Mouse (Mus musculus) megakaryocyte, embryonic 14.5 days (primary cell): ENCODE measurements at regions not wholly inside any gene's neighbourhood (a gene's known extent, or its start where the extent isn't known, plus 50 kb on each side); places are given as distances from the start of the nearest gene placed in this dataset.

Experiments used
- H3K27me3 ChIP-seq: replicated peaks from 2 replicates; pipeline ENCODE3; 2012; ENCODE audit warnings: inconsistent platforms
- H3K36me3 ChIP-seq: replicated peaks from 2 replicates; pipeline ENCODE3; 2012; ENCODE audit warnings: low read length, inconsistent platforms, mixed read lengths
- H3K4me1 ChIP-seq: 2 replicates; pipeline ENCODE4 v1.6.1; 2012; ENCODE audit warnings: inconsistent platforms
- H3K4me3 ChIP-seq: replicated peaks from 2 replicates; pipeline ENCODE3; 2012; ENCODE audit warnings: moderate library complexity, mild to moderate bottlenecking, inconsistent platforms
- H3K9me3 ChIP-seq: 2 replicates; pipeline ENCODE4 v1.6.1; 2012; ENCODE audit warnings: inconsistent platforms
- FLI1 ChIP-seq: IDR thresholded peaks from 2 replicates; pipeline ENCODE4 v1.6.1; 2012; ENCODE audit warnings: low read length, inconsistent platforms, mixed read lengths
- GATA1 ChIP-seq: IDR thresholded peaks from 3 replicates; pipeline ENCODE4 v1.6.1; 2012; ENCODE audit warnings: mixed read lengths, low read length, inconsistent platforms, borderline replicate concordance

- TF ChIP-seq FLI1: no peak
- no peak for TF ChIP-seq GATA1
- H3K27me3 ChIP-seq: no peaks in the 10 kb centered on the region
- no peaks in the 10 kb centered on the region for H3K36me3 ChIP-seq
- no peak overlapping the region for H3K4me3 ChIP-seq
- H3K4me1 ChIP-seq: no peaks in the 10 kb centered on the region
- H3K9me3 ChIP-seq: no peaks in the 10 kb centered on the region
Observed at GRCm38 (mm10) chr13:119117906-119118305, 310.5 kb upstream of the Paip1 start.

- TF ChIP-seq GATA1: no peak
- TF ChIP-seq FLI1: no peak
- Histone ChIP-seq H3K9me3 (no peaks in the 10 kb centered on the region), H3K27me3 (no peaks in the 10 kb centered on the region), H3K36me3 (no peaks in the 10 kb centered on the region), H3K4me1 (no peaks in the 10 kb centered on the region), H3K4me3 (no peak overlapping the region)
Observed at GRCm38 (mm10) chr13:119118382-119118781, 310.0 kb upstream of the Paip1 start.

- Histone ChIP-seq H3K36me3 (no peaks in the 10 kb centered on the region), H3K4me1 (no peaks in the 10 kb centered on the region), H3K4me3 (no peak overlapping the region), H3K27me3 (no peaks in the 10 kb centered on the region), H3K9me3 (no peaks in the 10 kb centered on the region)
- TF ChIP-seq FLI1 (no peak), GATA1 (no peak)
Observed at GRCm38 (mm10) chr13:119140436-119140835, 288.0 kb upstream of the Paip1 start.

- TF ChIP-seq FLI1: no peak
- no peak for TF ChIP-seq GATA1
- Histone ChIP-seq H3K36me3 (no peaks in the 10 kb centered on the region), H3K27me3 (no peaks in the 10 kb centered on the region), H3K4me3 (no peak overlapping the region), H3K4me1 (no peaks in the 10 kb centered on the region), H3K9me3 (no peaks in the 10 kb centered on the region)
Observed at GRCm38 (mm10) chr13:119143351-119143750, 285.1 kb upstream of the Paip1 start.

DNA sequence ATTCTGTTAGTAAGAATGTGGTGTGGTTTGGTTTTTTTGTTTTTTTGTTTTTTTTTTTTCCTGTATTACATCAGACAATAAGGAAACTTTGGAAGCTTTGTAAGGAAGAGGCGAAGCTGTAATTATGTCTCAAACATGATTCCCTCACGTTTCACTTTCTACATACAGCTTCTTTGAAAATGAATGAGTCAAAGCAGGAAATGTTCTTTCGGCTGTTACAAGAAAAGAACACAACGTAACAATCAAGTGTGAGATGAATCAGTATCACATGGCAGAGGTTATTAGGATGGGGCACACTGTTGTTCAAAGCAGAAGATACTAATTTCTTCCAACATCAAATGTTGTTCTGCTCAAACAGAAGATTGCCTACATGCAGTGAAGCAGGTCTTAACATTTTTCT lies 282.7 kb upstream of the Paip1 start:
- no peak overlapping the region for H3K4me3 ChIP-seq
- TF ChIP-seq FLI1: no peak
- no peak for TF ChIP-seq GATA1
- H3K36me3 ChIP-seq: no peaks in the 10 kb centered on the region
- H3K9me3 ChIP-seq: no peaks in the 10 kb centered on the region
- H3K4me1 ChIP-seq: no peaks in the 10 kb centered on the region
- no peaks in the 10 kb centered on the region for H3K27me3 ChIP-seq

DNA sequence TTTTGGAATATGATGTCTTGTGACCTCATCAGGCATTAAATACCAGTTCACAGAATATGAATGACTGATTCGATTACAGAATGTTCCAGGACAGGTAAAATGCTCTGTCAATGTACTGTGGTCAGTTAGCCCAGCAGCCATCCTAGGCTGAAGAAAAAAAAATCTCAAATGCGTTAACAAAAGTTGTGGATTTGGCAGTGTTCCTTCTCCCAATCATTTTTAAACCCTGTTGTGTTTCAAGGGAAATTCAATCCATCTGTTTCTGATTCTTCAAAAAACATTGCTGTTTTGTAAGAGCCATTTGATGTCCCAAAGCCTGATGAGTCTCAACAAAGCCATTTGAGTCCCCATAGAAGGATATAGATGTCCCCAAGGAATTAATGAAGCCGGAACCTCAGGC lies 280.7 kb upstream of the Paip1 start:
- no peak for TF ChIP-seq FLI1
- no peaks in the 10 kb centered on the region for H3K27me3 ChIP-seq

GRCm38 (mm10) chr13:119149141-119149540 lies 279.3 kb upstream of the Paip1 start:
- Histone ChIP-seq H3K27me3 (no peaks in the 10 kb centered on the region), H3K36me3 (no peaks in the 10 kb centered on the region), H3K9me3 (no peaks in the 10 kb centered on the region), H3K4me1 (no peaks in the 10 kb centered on the region), H3K4me3 (no peak overlapping the region)
- TF ChIP-seq GATA1 (no peak), FLI1 (no peak)

More for the DNA sequence above, 280.7 kb upstream of the Paip1 start:
- H3K36me3 ChIP-seq: no peaks in the 10 kb centered on the region
- H3K4me1 ChIP-seq: no peaks in the 10 kb centered on the region
- H3K9me3 ChIP-seq: no peaks in the 10 kb centered on the region
- no peak overlapping the region for H3K4me3 ChIP-seq

DNA sequence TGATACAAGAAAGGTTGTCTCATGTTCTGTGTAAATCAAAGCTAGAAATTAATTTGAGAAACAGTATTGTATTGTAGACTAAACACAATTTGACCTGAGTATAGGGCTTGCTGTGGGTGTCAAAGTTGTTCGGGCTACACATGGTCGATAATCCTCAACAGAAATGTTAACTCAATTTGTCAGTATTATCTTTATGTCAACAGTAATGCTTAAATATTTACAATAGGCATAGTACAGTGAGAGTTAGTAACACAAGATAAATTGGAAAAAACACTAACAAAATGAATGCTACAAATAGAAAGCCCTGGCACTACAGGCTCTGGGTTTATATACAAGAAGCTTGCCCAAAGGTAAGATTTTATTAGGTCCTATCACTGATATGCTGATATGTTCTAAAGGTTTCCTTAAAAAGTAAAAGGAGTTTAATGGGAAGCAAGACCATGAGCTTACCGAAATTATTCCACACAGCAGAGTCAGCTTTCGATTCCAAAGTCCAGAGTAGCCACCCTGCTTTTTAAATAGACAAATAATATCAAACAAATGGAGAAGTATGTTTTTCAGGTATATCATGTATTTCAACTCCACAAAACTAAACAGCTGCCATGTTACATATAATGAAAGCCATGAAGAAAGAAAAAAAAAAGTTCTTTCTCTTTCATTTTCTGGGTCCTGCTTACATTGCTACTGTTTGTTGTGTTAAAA lies 277.4 kb upstream of the Paip1 start:
- TF ChIP-seq FLI1 (no peak), GATA1 (no peak)
- Histone ChIP-seq H3K27me3 (no peaks in the 10 kb centered on the region), H3K9me3 (no peaks in the 10 kb centered on the region), H3K36me3 (no peaks in the 10 kb centered on the region), H3K4me3 (no peak overlapping the region), H3K4me1 (no peaks in the 10 kb centered on the region)

DNA sequence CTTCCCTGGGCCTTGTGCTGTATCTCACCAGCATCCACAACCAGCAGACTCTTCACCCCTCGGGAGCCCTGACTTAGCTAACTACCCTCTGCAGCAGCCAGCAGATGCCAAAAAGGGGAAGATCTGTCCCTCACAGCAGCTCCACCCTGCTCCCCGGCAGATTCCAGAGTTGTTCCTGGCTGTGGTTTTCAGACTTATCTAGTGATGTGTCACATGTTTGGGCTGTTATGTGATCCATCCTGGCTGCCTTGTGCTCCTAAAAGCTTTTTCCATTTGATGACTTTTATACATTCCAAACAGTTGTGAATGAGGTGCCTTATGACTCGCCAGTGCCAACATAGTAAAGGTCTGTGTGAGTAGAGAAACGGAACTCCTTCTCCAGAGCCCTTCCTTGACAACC lies 250.6 kb upstream of the Paip1 start:
- no peaks in the 10 kb centered on the region for H3K36me3 ChIP-seq
- TF ChIP-seq FLI1 (no peak), GATA1 (no peak)
- no peaks in the 10 kb centered on the region for H3K27me3 ChIP-seq
- peaks cover 5% of the 10 kb centered on the region; the same call in 1 of the 2 replicates for H3K4me1 ChIP-seq
- H3K4me3 ChIP-seq: no peak overlapping the region
- no peaks in the 10 kb centered on the region for H3K9me3 ChIP-seq

- H3K36me3 ChIP-seq: no peaks in the 10 kb centered on the region
Observed at GRCm38 (mm10) chr13:119178212-119178611, 250.2 kb upstream of the Paip1 start.

More at GRCm38 (mm10) chr13:119178212-119178611, 250.2 kb upstream of the Paip1 start:
- Histone ChIP-seq H3K27me3 (no peaks in the 10 kb centered on the region), H3K4me3 (no peak overlapping the region), H3K4me1 (peaks cover 5% of the 10 kb centered on the region; the same call in 1 of the 2 replicates), H3K9me3 (no peaks in the 10 kb centered on the region)
- TF ChIP-seq FLI1: no peak
- TF ChIP-seq GATA1: no peak
